Mouse (Mus musculus): ENCODE measurements around the gene Vmn2r67.
"Not testable (repeated sequence)": the region's sequence is repeated elsewhere in the genome, so short reads cannot be mapped to it uniquely, and the experiment has no call there.

Vmn2r67 gene

GRCm38 (mm10) chr7:85155898-85156297 lies at the start of gene Vmn2r67:
Vmn2r67 (minus strand) TSS chr7:85155998.
- no peak for DNase-seq

- not testable (repeated sequence) for DNase-seq
Observed at GRCm38 (mm10) chr7:85104531-85104930, 51.3 kb downstream of the Vmn2r67 start.

Measured in kidney, adult 8-10 months (tissue).